Mouse (Mus musculus): ENCODE data around the gene Atg9a. TPM values are rescaled to one million over a fixed set of nuclear protein-coding genes. Genes with fewer than 3 reads are reported as not detected.
A peak's percentile ranks its signal among the peaks of the same experiment; 100 is the strongest.

Atg9a gene
- total RNA-seq, 2 experiments from 2014 or later = 38.0 to 43.7 TPM

DNA sequence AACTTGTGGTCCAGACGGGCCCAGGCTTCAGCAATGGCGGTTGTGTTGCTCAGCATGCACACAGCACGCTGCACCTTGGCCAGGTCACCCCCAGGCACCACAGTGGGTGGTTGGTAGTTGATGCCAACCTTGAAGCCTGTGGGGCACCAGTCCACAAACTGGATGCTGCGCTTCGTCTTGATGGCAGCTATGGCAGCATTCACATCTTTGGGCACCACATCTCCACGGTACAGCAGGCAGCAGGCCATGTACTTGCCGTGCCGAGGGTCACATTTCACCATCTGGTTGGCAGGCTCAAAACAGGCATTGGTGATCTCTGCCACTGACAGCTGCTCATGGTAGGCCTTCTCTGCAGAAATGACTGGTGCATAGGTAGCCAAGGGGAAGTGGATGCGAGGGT lies 23.8 kb upstream of the Atg9a start:
- peak in 1 of 2 experiments; percentile 15 for DNase-seq

DNA sequence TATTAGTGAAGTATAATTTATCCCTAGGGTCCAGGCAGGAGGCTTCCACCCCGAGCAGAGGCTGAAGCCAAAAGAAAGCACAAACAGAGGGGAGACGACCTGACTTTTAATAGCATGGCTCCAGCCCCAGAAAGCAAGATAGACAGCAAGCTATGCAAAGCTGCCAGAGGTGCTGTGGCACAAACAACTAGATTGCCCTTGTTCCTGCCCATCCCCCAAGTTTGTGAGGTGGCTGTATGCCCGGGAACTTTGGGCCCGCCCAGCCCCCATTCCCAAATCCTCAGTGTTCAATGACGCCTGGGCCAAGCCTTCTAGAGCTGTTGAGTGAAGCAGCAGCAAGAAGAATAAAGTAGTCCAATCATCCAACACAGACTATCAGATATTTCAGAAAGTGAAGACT lies 22.9 kb upstream of the Atg9a start:
- peak in 1 of 2 experiments; percentile 58 for DNase-seq

DNA sequence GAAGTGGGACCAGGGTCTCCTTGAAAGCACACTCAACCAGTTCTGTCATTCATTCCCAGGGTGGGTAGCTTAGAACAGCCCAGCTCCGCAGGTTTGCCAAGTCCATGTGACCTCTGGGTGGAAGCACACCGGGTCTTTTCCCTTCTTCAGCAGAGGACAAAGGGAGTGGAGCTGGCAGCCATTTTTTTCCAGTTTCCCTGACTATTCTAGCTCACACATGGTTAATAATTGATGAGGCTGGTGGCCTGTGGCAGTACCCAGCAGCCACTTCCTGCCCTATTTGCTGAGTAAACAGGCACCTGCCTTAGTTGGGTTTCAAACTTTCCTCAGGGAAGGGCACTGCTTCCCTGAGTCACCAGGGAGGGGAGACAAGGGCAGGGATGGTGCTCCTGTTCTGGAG lies 22.4 kb upstream of the Atg9a start:
- no peak for DNase-seq

DNA sequence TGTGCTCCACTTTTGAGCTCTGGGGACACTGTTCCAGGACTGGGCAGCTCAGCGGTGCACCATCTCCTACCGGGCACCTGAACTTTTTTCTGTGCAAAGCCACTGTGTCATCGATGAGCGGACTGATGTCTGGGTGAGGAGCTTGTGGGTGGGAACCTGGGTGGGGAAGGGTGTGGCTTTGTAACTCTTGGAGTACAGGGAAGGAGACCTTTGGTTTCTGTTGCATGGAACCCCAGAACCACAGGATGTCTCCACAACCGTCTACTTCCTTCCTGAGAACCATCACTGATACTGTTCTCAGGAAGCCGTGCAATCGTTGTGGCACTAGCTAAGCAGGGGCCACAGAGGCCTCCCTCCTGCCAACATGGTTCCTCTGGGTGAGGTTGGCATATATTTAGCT lies 21.1 kb upstream of the Atg9a start:
- DNase-seq = no peak

DNA sequence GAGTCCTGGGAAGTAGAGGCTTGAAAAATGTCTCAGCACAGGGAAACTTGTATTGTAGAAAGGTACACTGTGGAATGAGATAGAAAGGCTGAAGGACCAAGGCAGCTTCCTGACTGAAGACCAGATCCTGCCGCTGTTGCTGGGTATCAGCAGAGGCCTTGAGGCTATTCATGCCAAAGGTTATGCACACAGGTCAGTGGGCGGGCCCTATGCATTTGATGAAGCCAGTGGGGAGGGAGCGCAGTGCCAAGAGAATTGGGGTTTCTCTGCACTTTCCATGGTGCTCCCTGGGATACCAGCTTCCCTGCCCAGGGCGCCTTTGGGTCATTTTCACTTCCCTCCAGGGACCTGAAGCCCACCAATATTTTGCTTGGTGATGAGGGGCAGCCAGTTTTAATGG lies 20.5 kb upstream of the Atg9a start:
- no peak for DNase-seq

DNA sequence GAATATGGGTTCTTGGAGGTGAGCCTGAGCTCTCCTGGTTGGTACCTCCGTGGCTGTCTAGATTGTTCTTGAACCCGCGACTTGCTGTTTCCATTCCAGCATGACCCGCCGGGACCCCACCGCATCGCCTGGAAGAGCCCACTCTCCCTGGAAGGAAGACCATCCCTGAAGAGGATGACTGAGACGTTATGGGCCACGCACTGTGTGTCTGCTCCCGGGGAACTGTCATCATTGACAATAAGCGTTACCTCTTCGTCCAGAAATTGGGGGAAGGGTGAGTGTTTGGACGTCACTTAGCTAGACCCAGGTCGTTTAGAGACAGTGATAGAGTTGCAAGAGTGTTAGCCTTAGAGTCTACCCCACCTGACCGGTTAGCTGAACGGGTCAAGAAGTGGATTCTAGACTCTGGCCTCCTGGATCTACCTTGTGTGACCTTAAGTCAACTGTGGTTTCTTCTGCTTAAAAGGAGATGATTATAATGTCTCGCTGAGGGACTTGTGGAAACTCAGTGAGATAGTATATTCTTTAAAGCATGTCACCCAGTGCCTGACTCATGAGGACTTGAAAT lies 19.2 kb upstream of the Atg9a start:
- no peak for DNase-seq

DNA sequence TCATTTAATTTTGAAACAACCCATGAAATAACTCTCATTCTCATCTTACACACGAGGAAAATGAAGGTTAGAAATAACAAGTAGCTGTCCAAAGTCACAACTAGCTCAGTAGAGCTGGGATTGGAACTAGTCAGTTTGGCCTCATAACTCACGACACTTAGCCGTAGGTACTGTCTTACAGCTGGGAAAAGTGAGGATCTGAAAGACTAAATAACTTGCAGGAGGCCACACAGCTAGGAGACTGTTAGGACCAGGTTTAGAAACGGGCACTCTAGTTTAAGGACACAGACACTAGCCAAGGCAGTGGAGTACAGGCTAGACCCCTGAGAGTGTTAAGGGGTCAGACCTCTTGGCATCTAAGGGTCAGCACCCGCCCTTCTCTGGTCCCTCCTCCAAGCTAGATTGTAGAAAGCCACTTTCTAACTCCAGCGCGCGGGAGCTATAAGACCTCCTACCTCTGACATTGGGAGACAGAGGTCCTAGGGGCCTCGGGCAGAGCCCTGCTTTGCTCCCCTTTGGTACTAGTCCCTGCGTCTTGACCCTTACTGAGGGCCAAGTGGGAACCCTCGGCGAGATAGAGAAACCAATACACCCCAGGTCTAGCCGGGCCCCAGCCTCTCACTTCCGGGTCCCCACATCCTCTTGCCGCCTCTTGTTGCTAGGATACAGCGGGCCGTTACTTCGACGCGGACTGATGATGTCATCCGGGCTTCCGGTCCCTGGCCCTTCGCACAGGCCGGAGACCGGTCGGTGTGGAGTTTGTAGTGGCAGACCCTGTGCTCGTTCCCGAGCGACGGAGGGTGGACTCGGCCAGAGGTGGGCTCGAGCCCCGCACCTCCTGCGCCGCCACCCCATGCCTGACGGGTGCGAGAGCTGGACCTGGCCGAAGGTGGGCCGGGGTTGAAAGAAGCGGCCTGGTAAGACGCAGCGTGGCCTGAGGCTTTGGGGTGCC lies 18.4 kb upstream of the Atg9a start, which contains the start of the genes Glb1l and Stk16:
Gene Glb1l (minus strand): TSS at position 678 of the 952 bp plus-strand sequence.
Gene Stk16 (plus strand): TSS at position 703 of the 952 bp plus-strand sequence.
- DNase-seq = peak; percentile 96

DNA sequence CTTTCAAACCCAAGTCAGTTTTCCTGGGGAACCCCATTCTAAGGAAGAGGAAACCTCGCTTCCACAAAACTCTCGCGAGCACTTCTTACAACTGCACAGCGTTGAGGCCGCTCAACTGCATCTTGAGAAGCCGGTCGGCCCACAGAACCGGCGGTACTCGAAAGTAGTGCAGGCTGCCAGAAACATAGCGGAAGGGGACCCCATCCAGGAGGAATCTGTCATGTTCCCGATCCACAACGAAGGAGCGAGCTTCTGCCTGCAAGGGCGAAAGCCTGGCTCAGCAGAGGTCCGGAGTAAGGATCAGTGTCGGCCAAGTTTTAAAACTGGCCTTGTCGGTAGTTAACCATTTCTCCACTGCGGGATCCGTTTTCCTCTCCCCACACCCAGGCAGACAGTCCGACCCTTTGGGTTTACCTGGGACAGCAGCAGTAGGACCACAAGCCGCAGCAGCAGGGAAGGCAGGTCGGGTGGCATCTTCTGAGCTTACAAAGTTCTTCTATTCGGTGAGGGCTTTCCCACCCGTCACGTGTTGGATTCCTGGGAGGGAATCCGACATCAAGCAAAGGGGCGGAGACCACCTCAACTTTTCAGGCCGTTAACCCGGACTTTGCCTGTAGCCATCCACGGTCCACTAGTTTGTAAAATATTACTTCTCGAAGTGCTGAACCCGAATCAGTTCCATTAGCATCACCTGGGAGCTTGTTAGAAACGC lies 17.1 kb upstream of the Atg9a start:
- peak; percentile 41 to 63 for DNase-seq

DNA sequence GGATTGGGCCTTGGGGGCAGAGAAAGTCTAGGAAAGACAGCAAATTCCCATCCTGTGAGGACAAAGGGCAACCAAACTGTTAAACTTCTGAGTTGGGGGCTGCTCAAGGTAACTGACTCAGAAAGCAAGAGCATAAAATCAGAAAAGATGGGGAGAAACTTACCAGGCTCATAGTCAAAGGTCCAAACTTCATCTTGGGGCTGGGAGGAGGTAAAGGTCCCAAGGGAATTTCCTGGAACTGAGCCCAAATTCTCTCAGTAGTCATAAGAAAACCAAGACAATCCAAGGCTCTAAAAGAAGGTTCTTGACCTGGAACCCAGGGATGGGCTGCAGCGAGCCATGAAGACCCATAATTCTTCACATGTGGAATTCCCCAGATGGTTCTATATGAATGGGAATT lies 9.2 kb upstream of the Atg9a start:
- no peak for DNase-seq

DNA sequence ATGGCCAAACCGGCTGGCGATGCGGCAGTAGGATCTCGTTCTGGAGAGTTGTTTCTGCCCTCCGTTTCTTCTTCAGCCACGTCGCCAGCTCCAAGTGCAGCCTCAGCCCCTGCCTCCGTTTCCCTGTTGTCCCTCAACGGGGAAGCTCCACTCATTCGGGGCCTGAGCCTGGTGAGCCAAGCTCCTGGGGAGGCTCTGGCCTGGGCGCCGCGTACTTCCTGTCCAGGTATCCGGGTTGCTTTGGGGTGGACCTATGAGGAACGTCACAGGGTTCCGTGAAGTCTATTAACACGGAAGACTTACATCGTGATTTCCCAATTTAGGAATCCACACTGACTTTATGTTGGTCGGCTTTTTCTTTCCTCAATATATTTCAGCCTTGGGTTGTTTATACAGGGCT lies 456 bp upstream of the Atg9a start:
- DNase-seq = peak; percentile 65 to 74

DNA sequence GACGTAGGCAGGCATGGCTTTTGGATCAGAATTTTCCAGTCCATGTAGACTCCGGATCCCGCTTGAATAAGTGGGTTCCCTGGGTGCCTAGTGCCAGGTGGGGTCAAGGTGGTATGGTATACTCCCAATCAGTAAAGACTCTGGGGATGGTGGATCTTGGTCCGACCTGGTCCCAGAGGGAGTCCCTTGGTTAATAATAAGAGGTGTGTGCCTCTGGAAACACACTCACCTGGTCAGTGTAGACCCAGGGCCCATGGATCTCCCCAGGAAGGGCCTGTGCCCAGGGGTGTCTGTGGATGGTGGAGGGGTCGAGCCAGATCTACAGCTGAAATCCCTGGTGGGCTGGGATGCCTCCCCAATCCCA lies 756 bp downstream of the Atg9a start:
- DNase-seq = no peak

DNA sequence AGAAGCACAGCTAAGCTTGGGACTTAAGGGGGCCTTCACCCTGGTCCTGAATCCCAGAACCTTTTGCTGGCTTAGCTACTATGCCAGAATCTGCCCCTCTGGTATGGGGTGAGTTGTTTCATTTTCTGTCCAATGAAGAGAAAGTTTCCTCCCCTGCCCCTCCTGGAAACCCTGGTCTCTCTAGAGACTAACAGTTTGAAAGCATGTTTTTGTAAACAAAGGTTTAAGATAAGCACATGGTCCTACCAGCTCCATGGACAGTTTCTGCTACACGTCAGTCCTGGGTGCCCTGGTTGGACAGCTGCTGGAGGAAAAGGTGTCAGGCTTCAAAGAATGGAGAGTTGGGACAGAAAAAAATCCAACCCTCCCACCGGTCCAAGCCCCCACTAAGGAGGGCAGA lies 1.4 kb downstream of the Atg9a start:
- no peak for DNase-seq

DNA sequence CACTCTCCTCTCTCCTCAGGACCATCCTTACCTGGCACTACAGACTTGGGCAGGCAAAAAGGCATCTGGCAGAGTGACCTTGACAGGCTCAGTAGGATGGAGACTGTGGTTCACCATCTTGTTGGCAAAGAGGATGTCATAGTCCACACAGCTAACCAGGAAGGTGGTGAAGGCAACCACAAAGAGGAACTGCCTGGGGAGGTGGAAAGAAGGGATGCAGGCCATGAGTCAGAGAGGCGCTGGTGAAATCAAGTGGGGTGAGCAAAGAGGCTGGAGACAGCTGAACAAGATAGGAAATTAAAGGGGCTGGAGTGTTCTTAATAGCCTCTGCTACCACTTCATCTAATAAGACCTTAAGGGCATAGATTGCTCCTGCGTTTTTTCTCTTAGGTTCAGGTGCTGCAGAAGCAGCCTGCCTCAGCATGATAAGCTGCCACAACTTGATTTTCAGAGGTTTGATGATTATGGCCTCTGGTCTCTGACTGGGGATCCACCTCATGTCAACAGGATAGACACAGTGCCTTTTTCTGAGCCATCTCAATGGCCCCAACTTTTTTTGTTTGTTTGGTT lies 4.0 kb downstream of the Atg9a start:
- DNase-seq = no peak

DNA sequence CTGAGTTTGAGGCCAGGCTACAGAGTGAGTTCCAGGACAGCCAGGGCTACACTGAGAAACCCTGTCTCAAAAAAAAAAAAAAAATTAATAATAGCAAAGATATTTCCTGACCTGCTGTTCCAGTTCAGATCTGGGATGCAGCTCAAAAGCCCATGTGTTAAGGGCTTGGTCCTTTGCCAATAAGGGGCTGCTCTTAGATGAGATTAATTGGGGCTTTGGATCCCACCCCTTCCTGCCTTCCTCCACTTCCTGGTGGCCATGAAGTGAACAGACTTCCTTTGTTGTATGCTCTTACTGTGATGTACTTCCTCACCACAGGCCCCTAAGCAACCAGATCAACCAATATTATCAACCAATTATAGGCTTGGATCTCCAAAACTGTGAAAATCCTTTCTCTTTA lies 4.9 kb downstream of the Atg9a start:
- no peak for DNase-seq

DNA sequence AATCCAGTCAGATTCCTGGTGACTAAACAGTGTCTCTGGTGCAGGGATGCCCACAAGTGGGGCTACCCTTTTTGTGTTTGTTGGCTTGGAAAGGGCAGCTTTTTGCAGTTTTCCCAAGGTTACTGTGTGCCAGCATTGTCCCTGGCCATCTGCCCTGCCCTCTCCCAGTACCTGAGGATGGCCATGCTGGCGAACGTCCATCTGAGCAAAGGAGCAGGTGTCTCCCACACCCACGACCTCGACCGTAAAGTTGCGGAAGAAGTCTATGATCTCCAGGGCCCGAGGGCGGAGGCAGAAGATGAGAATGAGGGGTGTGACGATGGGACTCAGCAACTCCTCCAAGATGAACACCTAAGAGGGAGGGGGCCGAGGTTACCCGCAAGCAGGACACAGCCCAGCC lies 6.5 kb downstream of the Atg9a start:
- DNase-seq = no peak

DNA sequence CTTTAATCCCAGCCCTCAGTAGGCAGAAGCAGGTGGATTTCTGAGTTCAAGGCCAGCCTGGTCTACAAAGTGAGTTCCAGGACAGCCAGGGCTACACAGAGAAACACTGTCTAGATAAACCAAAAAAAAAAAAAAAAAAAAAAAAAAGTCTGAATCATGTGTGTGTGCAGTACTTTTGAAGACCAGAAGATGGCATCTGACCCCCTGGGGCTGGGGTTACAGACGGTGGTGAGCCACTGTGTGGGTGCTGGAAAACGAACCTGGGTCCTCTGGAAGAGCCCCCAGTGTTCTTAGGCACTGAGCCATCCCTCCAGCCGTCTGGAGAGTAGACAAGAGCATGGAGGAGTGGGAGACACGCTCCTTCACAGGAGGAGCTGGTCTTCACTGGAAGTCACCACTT lies 9.8 kb downstream of the Atg9a start:
- no peak for DNase-seq

DNA sequence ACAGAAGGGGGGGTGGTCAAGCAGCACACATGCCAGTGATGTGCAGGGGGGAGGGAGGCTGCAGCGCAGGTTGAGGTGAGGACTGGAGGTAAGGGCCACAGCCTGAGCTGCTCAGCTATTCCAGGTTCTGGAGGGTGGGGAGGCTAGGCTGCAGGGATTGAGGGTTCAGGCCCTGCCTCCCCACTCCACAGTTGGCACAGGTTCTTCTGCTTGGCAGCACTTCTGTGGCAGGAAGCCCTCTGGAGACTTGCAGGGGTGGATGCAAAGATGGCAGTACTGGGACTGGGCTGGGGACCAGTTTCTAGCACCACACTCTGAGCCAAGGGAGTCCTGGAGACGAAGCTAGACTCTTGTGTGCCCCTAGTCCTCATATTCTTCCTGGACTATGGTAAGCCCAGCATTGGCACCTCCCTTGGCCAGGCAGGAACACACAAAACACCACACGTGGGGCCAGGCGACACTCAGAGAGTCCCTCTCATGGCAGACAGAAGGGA lies 10.6 kb downstream of the Atg9a start:
- no peak for DNase-seq

DNA sequence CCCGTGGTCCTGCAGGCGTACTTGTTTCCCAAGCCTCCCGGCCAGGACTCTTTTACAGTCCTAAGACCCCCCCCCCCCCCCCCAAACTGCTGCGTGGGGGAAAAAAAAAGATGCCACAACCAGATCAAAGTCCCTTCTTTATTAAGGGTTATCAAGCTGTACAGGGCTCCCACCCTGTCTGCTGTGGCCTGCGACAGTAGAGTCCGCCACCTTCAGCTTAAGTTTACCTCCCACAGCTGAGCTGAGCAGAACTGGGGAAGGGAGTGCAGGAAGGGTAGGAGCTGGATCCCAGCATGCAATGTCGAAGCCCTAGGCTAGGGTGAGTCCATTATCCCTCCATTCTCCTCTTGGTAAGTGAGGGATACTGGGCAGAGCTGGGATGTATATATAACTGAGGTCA lies 11.3 kb downstream of the Atg9a start:
- no peak for DNase-seq

DNA sequence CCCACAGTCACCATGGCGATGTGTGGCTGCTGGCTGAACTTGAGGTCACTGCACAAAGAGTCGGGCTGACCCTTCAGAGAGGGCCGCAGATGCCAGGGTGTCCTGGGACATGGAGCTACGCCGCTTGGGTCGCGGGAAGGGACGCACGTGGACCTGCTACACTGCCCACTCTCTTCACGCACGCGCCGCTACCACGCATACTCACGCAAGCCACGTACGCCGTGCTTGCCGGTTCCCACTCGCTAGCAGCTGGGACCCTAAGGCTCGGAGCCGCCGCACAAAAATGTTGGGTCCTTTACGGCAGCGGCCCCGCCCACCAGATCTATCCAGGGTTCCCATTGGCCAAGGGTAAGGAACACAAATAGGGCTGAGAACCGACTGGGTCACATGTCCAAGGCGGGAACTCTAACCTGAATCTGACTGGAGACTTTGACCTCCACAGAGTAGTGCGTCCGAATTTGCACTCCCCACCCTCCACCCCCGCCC lies 11.8 kb downstream of the Atg9a start, which contains the start of gene Abcb6:
Gene Abcb6 (minus strand): TSS at position 288 of the 486 bp plus-strand sequence.
- DNase-seq = peak; percentile 90 to 93

DNA sequence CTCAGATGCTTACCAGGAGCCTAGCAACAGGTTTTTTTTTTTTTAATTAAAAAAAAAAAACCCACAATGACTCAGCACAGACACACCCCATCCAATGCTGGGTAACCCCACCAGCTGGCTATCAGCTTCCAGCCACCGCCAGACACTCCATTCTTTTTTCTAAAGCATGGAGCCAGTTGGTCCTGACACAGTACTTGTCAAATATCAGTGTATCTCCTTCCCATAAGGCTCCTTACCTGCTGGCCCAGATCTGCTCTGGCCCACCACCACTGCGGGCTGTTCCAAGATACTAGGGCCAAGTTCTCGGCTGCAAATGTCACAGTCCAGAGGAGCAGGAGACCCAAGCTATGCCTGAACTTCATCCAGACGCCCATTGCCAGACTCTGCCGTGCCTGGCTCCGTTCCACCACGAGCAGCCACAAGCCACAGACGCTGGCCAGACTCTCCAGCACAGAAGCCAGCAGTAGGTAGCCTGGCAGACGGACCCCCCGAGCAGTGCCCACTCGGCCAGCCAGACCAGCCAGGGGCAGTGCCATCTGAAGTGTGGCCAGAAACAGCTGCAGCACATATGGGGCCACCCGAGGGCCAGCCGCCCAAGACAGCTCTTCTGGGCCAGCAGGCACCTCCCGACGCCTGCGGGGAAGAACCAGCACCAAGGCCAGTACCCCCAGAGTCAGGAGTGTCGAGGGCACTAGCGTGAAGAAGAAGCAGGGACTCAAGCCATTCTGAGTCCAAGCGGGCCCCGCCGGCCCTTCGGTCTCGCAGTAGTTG lies 12.5 kb downstream of the Atg9a start:
- peak; percentile 42 to 66 for DNase-seq

All from adrenal gland, postnatal 36 days (tissue).